Mouse (Mus musculus) gastrocnemius, adult 8-10 months (tissue): ENCODE measurements around the gene Smg1. TPM values are rescaled to one million over a fixed set of nuclear protein-coding genes. Genes with fewer than 3 reads are reported as not detected.
A peak's percentile ranks its signal among the peaks of the same experiment; 100 is the strongest.

Source experiments
- DNase-seq, 2 experiments: peaks; one replicate each; pipeline ENCODE4 v3.0.0; 2022; ENCODE audit warnings: low spot score in 2 of 2
- total RNA-seq, 4 experiments: library from RNA; stranded (reverse); gene quantifications; 2 replicates each; pipeline ENCODE4 v1.2.4; 2022

Smg1 gene
- total RNA-seq, 4 experiments from 2014 or later: 21.4 to 34.1 (median 25.4) TPM

- DNase-seq: no peak
These were observed 100.3 kb downstream of the Smg1 start for GRCm38 (mm10) chr7:118143123-118143522.

GRCm38 (mm10) chr7:118141271-118141670, 102.2 kb downstream of the Smg1 start:
- DNase-seq: no peak

GRCm38 (mm10) chr7:118135128-118135527, 108.3 kb downstream of the Smg1 start:
- DNase-seq: no peak

GRCm38 (mm10) chr7:118129430-118130041, 113.9 kb downstream of the Smg1 start, which contains the start of gene Arl6ip1:
TSS of gene Arl6ip1 (minus strand) at chr7:118129662.
- DNase-seq: peak; percentile 90 to 95

GRCm38 (mm10) chr7:118128925-118129429, 114.5 kb downstream of the Smg1 start:
- no peak for DNase-seq

- DNase-seq: no peak
These were observed 117.1 kb downstream of the Smg1 start for GRCm38 (mm10) chr7:118126219-118126875.

GRCm38 (mm10) chr7:118125736-118126135, 117.7 kb downstream of the Smg1 start:
- no peak for DNase-seq

- DNase-seq: no peak
These were observed 119.7 kb downstream of the Smg1 start for GRCm38 (mm10) chr7:118123512-118124411.

- DNase-seq: no peak
These were observed 121.2 kb downstream of the Smg1 start for GRCm38 (mm10) chr7:118122235-118122634.

- no peak for DNase-seq
These were observed 122.8 kb downstream of the Smg1 start for GRCm38 (mm10) chr7:118120654-118121053.

- no peak for DNase-seq
These were observed 123.5 kb downstream of the Smg1 start for GRCm38 (mm10) chr7:118119946-118120345.

GRCm38 (mm10) chr7:118119142-118119541, 124.3 kb downstream of the Smg1 start:
- no peak for DNase-seq

- DNase-seq: no peak
These were observed 125.0 kb downstream of the Smg1 start for GRCm38 (mm10) chr7:118118426-118118825.

GRCm38 (mm10) chr7:118117539-118118210, 125.8 kb downstream of the Smg1 start:
- no peak for DNase-seq

- no peak for DNase-seq
These were observed 126.5 kb downstream of the Smg1 start for GRCm38 (mm10) chr7:118116787-118117538.

- DNase-seq: peak; percentile 88 to 92
These were observed 127.4 kb downstream of the Smg1 start, which contains the start of gene Rps15a for GRCm38 (mm10) chr7:118115877-118116568. TSS of gene Rps15a (minus strand) at chr7:118116188.

- no peak for DNase-seq
These were observed 128.0 kb downstream of the Smg1 start for GRCm38 (mm10) chr7:118115533-118115876.

GRCm38 (mm10) chr7:118113541-118114297, 129.8 kb downstream of the Smg1 start:
- no peak for DNase-seq

- DNase-seq: no peak
These were observed 132.3 kb downstream of the Smg1 start for GRCm38 (mm10) chr7:118111128-118111527.
